Mouse (Mus musculus) C2C12 (cell line): ENCODE results near the gene Gm20388.

Source experiments
- CEBPB ChIP-seq: IDR thresholded peaks from one replicate; pipeline ENCODE4 v1.6.1; 2011; ENCODE audit warnings: low read depth, mild to moderate bottlenecking, control low read depth, moderate library complexity
- CTCF ChIP-seq: IDR thresholded peaks from one replicate; pipeline ENCODE4 v1.5.1; 2011; ENCODE audit not compliant: control insufficient read depth, insufficient read depth, insufficient read length
- FOSL1 ChIP-seq: IDR thresholded peaks from one replicate; pipeline ENCODE4 v1.8.0; 2011; ENCODE audit warnings: mild to moderate bottlenecking, low read length; ENCODE audit not compliant: poor library complexity, insufficient read depth, severe bottlenecking
- MAX ChIP-seq: IDR thresholded peaks from one replicate; pipeline ENCODE4 v1.6.1; 2011; ENCODE audit warnings: mild to moderate bottlenecking, control low read depth
- MYOD1 ChIP-seq: IDR thresholded peaks from one replicate; pipeline ENCODE4 v1.6.1; 2011; ENCODE audit warnings: low read depth; ENCODE audit not compliant: control insufficient read depth, insufficient read length
- USF1 ChIP-seq: IDR thresholded peaks from one replicate; pipeline ENCODE4 v1.6.1; 2011; ENCODE audit warnings: low read depth, mild to moderate bottlenecking, control low read depth, moderate library complexity

DNA sequence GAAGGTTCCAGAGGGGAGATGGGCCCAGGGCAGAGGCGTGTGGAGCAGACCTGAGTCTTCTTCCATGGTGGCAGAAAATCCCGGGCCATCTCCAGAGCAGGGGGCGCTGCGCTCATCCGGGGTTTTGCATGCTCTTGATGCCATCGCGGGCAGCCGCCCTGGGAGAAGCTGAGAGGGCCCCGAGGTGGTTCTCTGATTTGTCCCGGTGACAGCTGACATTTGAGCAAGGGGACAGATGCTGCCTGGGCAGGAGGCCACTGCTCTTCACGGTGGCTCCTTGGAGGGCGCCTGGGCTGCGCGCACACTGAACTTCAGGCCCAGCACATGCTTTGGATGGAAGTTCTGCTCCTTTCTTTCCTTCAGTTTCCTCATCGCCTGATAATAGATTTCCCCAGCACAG is 2207.9 kb downstream of the Gm20388 start:
- no peak for TF ChIP-seq CTCF
- no peak for TF ChIP-seq MAX
- no peak for TF ChIP-seq USF1
- TF ChIP-seq CEBPB = no peak
- TF ChIP-seq MYOD1 = no peak
- no peak for TF ChIP-seq FOSL1
